Mouse (Mus musculus): ENCODE results near the gene Map6. TPM values are rescaled to one million over a fixed set of nuclear protein-coding genes. Genes with fewer than 3 reads are reported as not detected.

Gene Map6
- polyA plus RNA-seq, 1 experiment from 2014 or later: 4.9 TPM

- no peak for ATAC-seq (ENCODE audit: insufficient number of reproducible peaks, insufficient read depth, low FRiP score, low read depth)
These were observed 37.0 kb upstream of the Map6 start for GRCm38 (mm10) chr7:99230061-99230747.

GRCm38 (mm10) chr7:99232571-99232970 lies 34.7 kb upstream of the Map6 start:
- no peak overlapping the region for H3K9ac ChIP-seq (replicated peaks; ENCODE audit: low read depth, low read length)
- no peak overlapping the region for H3K4me3 ChIP-seq (ENCODE audit: low read depth, low read length)
- no peak for ATAC-seq (ENCODE audit: insufficient number of reproducible peaks, insufficient read depth, low FRiP score, low read depth)
- H3K27ac ChIP-seq (ENCODE audit: low read length): no peak overlapping the region
- no peaks in the 10 kb centered on the region for H3K36me3 ChIP-seq (ENCODE audit: control insufficient read depth, insufficient read depth, low read length)
- H3K4me1 ChIP-seq (ENCODE audit: control insufficient read depth, insufficient read depth, low read length): 0 out of 2 replicates have a peak, but pooled peaks cover 4% of the 10 kb centered on the region
- WGBS: 73% methylated on average over 6 of the region's 6 CpGs
- H3K4me2 ChIP-seq (replicated peaks; ENCODE audit: low read depth, low read length): no peak overlapping the region
- no peaks in the 10 kb centered on the region for H3K9me3 ChIP-seq (ENCODE audit: control insufficient read depth, low read depth, low read length)
- H3K27me3 ChIP-seq (ENCODE audit: control insufficient read depth, insufficient read depth, low read length): no peaks in the 10 kb centered on the region

More at GRCm38 (mm10) chr7:99230061-99230747, 37.0 kb upstream of the Map6 start:
- H3K9ac ChIP-seq (replicated peaks; ENCODE audit: low read depth, low read length): no peak overlapping the region
- no peaks in the 10 kb centered on the region for H3K36me3 ChIP-seq (ENCODE audit: control insufficient read depth, insufficient read depth, low read length)
- no peaks in the 10 kb centered on the region for H3K9me3 ChIP-seq (ENCODE audit: control insufficient read depth, low read depth, low read length)
- H3K4me1 ChIP-seq (ENCODE audit: control insufficient read depth, insufficient read depth, low read length): 0 out of 2 replicates have a peak, but pooled peaks cover 4% of the 10 kb centered on the region
- 64% methylated on average over 7 of the region's 7 CpGs for WGBS
- no peaks in the 10 kb centered on the region for H3K27me3 ChIP-seq (ENCODE audit: control insufficient read depth, insufficient read depth, low read length)
- H3K4me3 ChIP-seq (ENCODE audit: low read depth, low read length): no peak overlapping the region
- no peak overlapping the region for H3K27ac ChIP-seq (ENCODE audit: low read length)
- no peak overlapping the region for H3K4me2 ChIP-seq (replicated peaks; ENCODE audit: low read depth, low read length)

GRCm38 (mm10) chr7:99234916-99235315 lies 32.3 kb upstream of the Map6 start:
- Histone ChIP-seq H3K4me1 (ENCODE audit: control insufficient read depth, insufficient read depth, low read length) (peaks cover 7% of the 10 kb centered on the region; the same call in 1 of the 2 replicates), H3K4me2 (replicated peaks; ENCODE audit: low read depth, low read length) (no peak overlapping the region), H3K9ac (replicated peaks; ENCODE audit: low read depth, low read length) (no peak overlapping the region), H3K27me3 (ENCODE audit: control insufficient read depth, insufficient read depth, low read length) (no peaks in the 10 kb centered on the region), H3K27ac (ENCODE audit: low read length) (no peak overlapping the region), H3K36me3 (ENCODE audit: control insufficient read depth, insufficient read depth, low read length) (no peaks in the 10 kb centered on the region), H3K9me3 (ENCODE audit: control insufficient read depth, low read depth, low read length) (no peaks in the 10 kb centered on the region), H3K4me3 (ENCODE audit: low read depth, low read length) (no peak overlapping the region)
- WGBS: 58% methylated on average over 2 of the region's 2 CpGs
- no peak for ATAC-seq (ENCODE audit: insufficient number of reproducible peaks, insufficient read depth, low FRiP score, low read depth)

- peaks cover 6% of the 10 kb centered on the region; the same call in 1 of the 2 replicates for H3K4me1 ChIP-seq (ENCODE audit: control insufficient read depth, insufficient read depth, low read length)
- H3K9me3 ChIP-seq (ENCODE audit: control insufficient read depth, low read depth, low read length): no peaks in the 10 kb centered on the region
- ATAC-seq (ENCODE audit: insufficient number of reproducible peaks, insufficient read depth, low FRiP score, low read depth): no peak
- no peak overlapping the region for H3K4me3 ChIP-seq (ENCODE audit: low read depth, low read length)
- 70% methylated on average over 2 of the region's 2 CpGs for WGBS
- no peak overlapping the region for H3K4me2 ChIP-seq (replicated peaks; ENCODE audit: low read depth, low read length)
- no peaks in the 10 kb centered on the region for H3K27me3 ChIP-seq (ENCODE audit: control insufficient read depth, insufficient read depth, low read length)
- H3K27ac ChIP-seq (ENCODE audit: low read length): no peak overlapping the region
- H3K9ac ChIP-seq (replicated peaks; ENCODE audit: low read depth, low read length): no peak overlapping the region
- H3K36me3 ChIP-seq (ENCODE audit: control insufficient read depth, insufficient read depth, low read length): no peaks in the 10 kb centered on the region
These were observed 31.6 kb upstream of the Map6 start for GRCm38 (mm10) chr7:99235657-99236056.

- no peaks in the 10 kb centered on the region for H3K27me3 ChIP-seq (ENCODE audit: control insufficient read depth, insufficient read depth, low read length)
- WGBS: 42% methylated on average over 8 of the region's 8 CpGs
- H3K4me2 ChIP-seq (replicated peaks; ENCODE audit: low read depth, low read length): no peak overlapping the region
- no peak overlapping the region for H3K9ac ChIP-seq (replicated peaks; ENCODE audit: low read depth, low read length)
- no peak overlapping the region for H3K4me3 ChIP-seq (ENCODE audit: low read depth, low read length)
- H3K9me3 ChIP-seq (ENCODE audit: control insufficient read depth, low read depth, low read length): no peaks in the 10 kb centered on the region
- H3K36me3 ChIP-seq (ENCODE audit: control insufficient read depth, insufficient read depth, low read length): no peaks in the 10 kb centered on the region
- no peak overlapping the region for H3K27ac ChIP-seq (ENCODE audit: low read length)
- ATAC-seq (ENCODE audit: insufficient number of reproducible peaks, insufficient read depth, low FRiP score, low read depth): no peak
- peaks cover 6% of the 10 kb centered on the region; the same call in 1 of the 2 replicates for H3K4me1 ChIP-seq (ENCODE audit: control insufficient read depth, insufficient read depth, low read length)
These were observed 30.2 kb upstream of the Map6 start for GRCm38 (mm10) chr7:99236888-99237660.

GRCm38 (mm10) chr7:99238417-99238816 lies 28.8 kb upstream of the Map6 start, which contains the start of gene Mogat2:
Gene Mogat2, minus strand, starts transcription at chr7:99238619.
- WGBS: 3% methylated on average over 13 of the region's 13 CpGs
- Histone ChIP-seq H3K27ac (ENCODE audit: low read length) (no peak within 1 kb of the TSS), H3K4me3 (ENCODE audit: low read depth, low read length) (peak within 1 kb of the TSS; percentile 11; the same call in 1 of the 2 replicates)

GRCm38 (mm10) chr7:99242097-99242496 lies 25.1 kb upstream of the Map6 start:
- H3K36me3 ChIP-seq (ENCODE audit: control insufficient read depth, insufficient read depth, low read length): no peaks in the 10 kb centered on the region
- no peak overlapping the region for H3K4me3 ChIP-seq (ENCODE audit: low read depth, low read length)
- H3K27ac ChIP-seq (ENCODE audit: low read length): no peak overlapping the region
- no peaks in the 10 kb centered on the region for H3K27me3 ChIP-seq (ENCODE audit: control insufficient read depth, insufficient read depth, low read length)
- H3K9ac ChIP-seq (replicated peaks; ENCODE audit: low read depth, low read length): no peak overlapping the region
- no peaks in the 10 kb centered on the region for H3K9me3 ChIP-seq (ENCODE audit: control insufficient read depth, low read depth, low read length)
- 94% methylated on average over 11 of the region's 11 CpGs for WGBS
- no peak overlapping the region for H3K4me2 ChIP-seq (replicated peaks; ENCODE audit: low read depth, low read length)
- ATAC-seq (ENCODE audit: insufficient number of reproducible peaks, insufficient read depth, low FRiP score, low read depth): no peak
- H3K4me1 ChIP-seq (ENCODE audit: control insufficient read depth, insufficient read depth, low read length): peaks cover 6% of the 10 kb centered on the region; the same call in 1 of the 2 replicates

More at GRCm38 (mm10) chr7:99238417-99238816, 28.8 kb upstream of the Map6 start, which contains the start of gene Mogat2:
- peaks cover 6% of the 10 kb centered on the region; the same call in 1 of the 2 replicates for H3K4me1 ChIP-seq (ENCODE audit: control insufficient read depth, insufficient read depth, low read length)
- peak; percentile 88 for ATAC-seq (ENCODE audit: insufficient number of reproducible peaks, insufficient read depth, low FRiP score, low read depth)
- no peaks in the 10 kb centered on the region for H3K9me3 ChIP-seq (ENCODE audit: control insufficient read depth, low read depth, low read length)
- H3K36me3 ChIP-seq (ENCODE audit: control insufficient read depth, insufficient read depth, low read length): no peaks in the 10 kb centered on the region
- peak within 1 kb of the TSS; percentile 41 for H3K4me2 ChIP-seq (replicated peaks; ENCODE audit: low read depth, low read length)
- H3K27me3 ChIP-seq (ENCODE audit: control insufficient read depth, insufficient read depth, low read length): no peaks in the 10 kb centered on the region
- 0 out of 2 replicates have a peak within 1 kb of the TSS, but pooled peaks have one; percentile 6 for H3K9ac ChIP-seq (replicated peaks; ENCODE audit: low read depth, low read length)

- H3K4me1 ChIP-seq (ENCODE audit: control insufficient read depth, insufficient read depth, low read length): no peaks in the 10 kb centered on the region
- H3K27ac ChIP-seq (ENCODE audit: low read length): no peak overlapping the region
- no peak overlapping the region for H3K4me3 ChIP-seq (ENCODE audit: low read depth, low read length)
- WGBS: 39% methylated on average over 5 of the region's 5 CpGs
- H3K4me2 ChIP-seq (replicated peaks; ENCODE audit: low read depth, low read length): no peak overlapping the region; the same call in 1 of the 2 replicates
- H3K9ac ChIP-seq (replicated peaks; ENCODE audit: low read depth, low read length): no peak overlapping the region
- H3K27me3 ChIP-seq (ENCODE audit: control insufficient read depth, insufficient read depth, low read length): 0 out of 2 replicates have a peak, but pooled peaks cover 5% of the 10 kb centered on the region
- H3K9me3 ChIP-seq (ENCODE audit: control insufficient read depth, low read depth, low read length): no peaks in the 10 kb centered on the region
- no peak for ATAC-seq (ENCODE audit: insufficient number of reproducible peaks, insufficient read depth, low FRiP score, low read depth)
- H3K36me3 ChIP-seq (ENCODE audit: control insufficient read depth, insufficient read depth, low read length): no peaks in the 10 kb centered on the region
These were observed 19.0 kb upstream of the Map6 start for GRCm38 (mm10) chr7:99248157-99248742.
